Mouse (Mus musculus): ENCODE measurements at regions not wholly inside any gene's neighbourhood (a gene's known extent, or its start where the extent isn't known, plus 50 kb on each side); places are given as distances from the start of the nearest gene placed in this dataset.
"Not testable (repeated sequence)": the region's sequence is repeated elsewhere in the genome, so short reads cannot be mapped to it uniquely, and the experiment has no call there.

DNA sequence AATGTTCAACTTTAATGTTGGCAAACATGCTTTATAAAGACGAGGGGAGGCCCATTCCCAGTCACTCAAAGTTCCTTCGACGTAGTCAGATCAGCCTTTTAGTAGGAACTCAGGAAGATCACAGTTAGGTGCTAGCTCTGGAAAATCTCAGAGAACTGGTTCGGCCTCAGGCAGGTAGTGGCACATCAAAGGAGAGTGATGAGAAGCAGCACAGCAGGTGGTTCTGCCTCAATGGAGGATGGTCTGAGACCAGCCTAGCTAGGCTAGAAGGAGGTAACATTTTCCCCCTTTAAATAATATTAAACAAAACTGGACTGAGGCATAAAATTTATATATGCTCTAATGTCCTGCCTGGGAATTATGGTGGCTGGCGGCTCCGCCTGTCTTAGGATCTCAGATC is 66.1 kb downstream of the Zfp354a start:
- in situ Hi-C loops (cut with MboI, MseI) = no loop called here

GRCm38 (mm10) chr11:51125713-51126112 is 66.7 kb downstream of the Zfp354a start:
- in situ Hi-C loops (cut with MboI, MseI) = not testable (repeated sequence)

DNA sequence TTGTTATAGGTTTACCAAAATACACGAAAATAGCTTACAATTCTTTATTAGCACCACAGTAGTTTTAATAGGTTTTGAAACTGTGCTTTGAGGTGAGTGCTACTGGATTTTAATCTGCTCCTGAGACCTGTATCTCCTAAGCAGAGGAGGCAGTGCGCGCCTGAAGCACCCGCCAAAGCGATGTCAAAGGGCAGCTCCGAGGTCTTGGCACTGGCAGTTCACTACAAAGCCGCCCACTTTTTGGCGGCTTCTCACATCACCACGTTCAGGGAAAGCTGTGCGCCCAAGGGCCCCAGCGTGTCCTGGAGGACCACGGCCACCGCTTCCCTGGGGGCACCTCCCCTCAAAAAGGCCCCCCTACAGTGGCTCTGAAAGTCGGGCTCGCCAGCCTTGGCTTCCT is 68.6 kb downstream of the Zfp354a start:
- in situ Hi-C loops (cut with MboI, MseI) = no loop called here

DNA sequence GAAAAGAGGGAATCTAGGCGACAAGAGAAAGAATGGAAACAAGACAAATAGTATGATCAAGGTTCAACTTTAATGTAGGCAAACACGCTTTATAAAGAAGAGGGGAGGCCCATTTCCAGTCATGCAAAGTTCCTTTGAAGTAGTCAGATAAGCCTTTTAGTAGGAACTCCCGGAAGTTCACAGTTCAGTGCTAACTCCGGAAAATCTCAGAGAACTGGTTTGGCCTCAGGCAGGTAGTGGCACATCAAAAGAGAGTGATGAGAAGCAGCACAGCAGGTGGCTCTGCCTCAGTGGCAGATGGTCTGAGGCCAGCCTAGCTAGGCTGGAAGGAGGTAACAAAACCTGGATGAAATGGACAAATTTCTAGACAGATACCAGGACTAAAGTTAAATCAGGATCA is 71.1 kb downstream of the Zfp354a start:
- in situ Hi-C loops (cut with MboI, MseI) = no loop called here

GRCm38 (mm10) chr11:51167389-51167788 is 52.9 kb upstream of the Gm12569 start:
- in situ Hi-C loops (cut with MboI, MseI) = loop anchor here (5.0 kb wide), 1 partner anchor 1030 kb away; no protein-coding TSS in a partner anchor

Measured in T-helper 17 cell (primary cell).